Mouse (Mus musculus) CH12.LX (cell line): ENCODE measurements around the gene Slc1a7.
A peak's percentile ranks its signal among the peaks of the same experiment; 100 is the strongest.

Experiments
- CTCF ChIP-seq, 2 experiments: IDR thresholded peaks in 1 of 2; conservative IDR thresholded peaks in 1 of 2; 2 replicates each; pipeline ENCODE4 v1.5.1; 2011 to 2012; ENCODE audit warnings: low read depth in 2 of 2, low read length in 2 of 2, improper control_type of control experiment in 1 of 2, inconsistent platforms in 1 of 2, mild to moderate bottlenecking in 1 of 2, moderate library complexity in 1 of 2
- JUND ChIP-seq: conservative IDR thresholded peaks from 2 replicates; pipeline ENCODE4 v1.6.1; 2011; ENCODE audit warnings: low read depth, low read length, improper control_type of control experiment
- POLR2A ChIP-seq: IDR thresholded peaks from 2 replicates; pipeline ENCODE4 v1.6.1; 2011; ENCODE audit warnings: low read depth, mild to moderate bottlenecking, improper control_type of control experiment, low read length

GRCm38 (mm10) chr4:107952845-107953244 is 15.3 kb upstream of the Slc1a7 start:
- TF ChIP-seq CTCF (conservative IDR thresholded peaks at IDR 0.05 in 1 of 2, IDR thresholded peaks at IDR 0.05 in 1 of 2; ENCODE audit: low read depth in 2 of 2, low read length in 2 of 2) = peak in 1 of 2 experiments; percentile 42; a peak in 2 of 4 replicates
- TF ChIP-seq POLR2A = no peak
- TF ChIP-seq JUND = no peak
